Mouse (Mus musculus) brain, embryonic 14.5 days (tissue): Measurements from ENCODE around the gene Gas7.

Experiments used
- CTCF ChIP-seq: fragments of 200-500 bp; IDR thresholded peaks from 2 replicates; pipeline ENCODE4 v1.5.1; 2012; ENCODE audit warnings: inconsistent platforms, mild to moderate bottlenecking, moderate library complexity, borderline replicate concordance; ENCODE audit not compliant: insufficient read depth, insufficient read length; ENCODE audit errors: extremely low read depth
- POLR2A ChIP-seq: fragments of 200-500 bp; IDR thresholded peaks from 2 replicates; pipeline ENCODE4 v1.6.1; 2012; ENCODE audit warnings: mild to moderate bottlenecking, inconsistent platforms, borderline replicate concordance; ENCODE audit not compliant: poor library complexity, insufficient read depth, insufficient read length, severe bottlenecking; ENCODE audit errors: extremely low read depth

DNA sequence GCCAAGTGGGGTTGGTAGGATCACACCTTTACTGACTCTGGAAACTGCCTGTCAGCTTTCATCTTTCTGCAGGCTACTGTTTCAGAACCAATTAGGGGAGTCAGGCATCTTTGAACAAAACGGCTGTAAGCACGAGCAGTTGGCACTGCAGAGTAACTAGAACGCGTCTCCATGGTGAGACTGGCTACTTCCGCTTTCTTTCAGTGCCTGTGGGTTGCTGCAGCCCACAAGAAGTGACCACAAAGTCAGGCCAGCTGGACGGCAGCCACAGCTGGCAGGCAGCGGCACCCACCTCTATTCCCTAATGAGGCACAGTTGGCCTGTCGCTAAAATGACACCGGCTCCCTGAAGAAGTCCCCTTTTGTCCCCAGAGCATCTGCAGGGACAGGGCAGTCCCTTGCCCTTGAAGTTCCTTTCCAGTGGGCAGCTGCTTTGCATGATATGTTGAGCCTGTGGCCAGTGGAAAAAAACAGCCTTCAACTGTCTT is 133.6 kb downstream of the Gas7 start:
- TF ChIP-seq CTCF (no peak), POLR2A (no peak)
